In the genomic region with DNA sequence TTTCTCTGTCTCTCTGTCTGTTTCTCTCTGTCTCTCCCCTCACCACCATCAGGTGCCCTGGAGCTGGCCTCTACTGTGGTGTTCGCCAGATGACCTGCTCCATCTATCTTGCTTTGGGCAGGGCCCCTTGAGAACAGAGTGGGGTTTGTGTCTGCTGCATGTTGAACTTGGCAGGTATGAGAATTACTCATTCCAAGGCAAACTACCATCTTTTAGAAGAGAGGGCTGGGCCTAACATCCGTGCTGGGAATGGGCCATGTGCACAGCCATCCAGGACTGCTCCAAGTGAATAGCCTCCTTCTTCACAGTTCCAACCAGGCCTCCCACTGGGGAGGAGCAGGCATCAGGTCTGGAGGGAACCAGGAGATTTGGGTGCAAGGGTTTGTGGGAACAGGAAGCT, we compare ENCODE assay signal across 14 mouse cellular contexts.
DNase-seq lines count a peak whose midpoint lies in the region; ATAC-seq and TF ChIP-seq lines count a peak whose summit lies in the region.
"Had no signal": no experiment of that assay in that cellular context is flagged by ENCODE, and none has a peak within 500 bp of the region (broad histone marks: within the 10 kb centered on the region; RNA-seq: fewer than 3 reads in every experiment).

No protein-coding gene starts in this region.

- no peak overlapping the region for H3K9ac ChIP-seq in embryonic facial prominence, embryonic 13.5 days
- no peak overlapping the region for H3K9ac ChIP-seq in midbrain, embryonic 11.5 days (ENCODE audit: low read length)
- no peak overlapping the region for H3K9ac ChIP-seq in heart, postnatal 0 days (replicated peaks; ENCODE audit: low read depth, low read length)
- no peak overlapping the region for H3K9ac ChIP-seq in forebrain, embryonic 13.5 days
- H3K9ac ChIP-seq: forebrain, embryonic 15.5 days; liver, embryonic 13.5 days; midbrain, embryonic 13.5 days had no signal

- H3K4me2 ChIP-seq in embryonic facial prominence, embryonic 13.5 days, result no peak overlapping the region
- H3K4me2 ChIP-seq in midbrain, embryonic 11.5 days, result no peak overlapping the region
- H3K4me2 ChIP-seq in heart, postnatal 0 days (ENCODE audit: low read depth, low read length), result no peak overlapping the region
- no peak overlapping the region for H3K4me2 ChIP-seq in forebrain, embryonic 13.5 days
- H3K4me2 ChIP-seq: forebrain, embryonic 15.5 days; liver, embryonic 13.5 days; midbrain, embryonic 13.5 days had no signal

- peak overlapping the region; percentile 16; the same call in 1 of the 2 replicates for H3K27ac ChIP-seq in embryonic facial prominence, embryonic 13.5 days
- no peak overlapping the region for H3K27ac ChIP-seq in embryonic facial prominence, embryonic 10.5 days (replicated peaks)
- H3K27ac ChIP-seq in midbrain, embryonic 11.5 days (ENCODE audit: low read depth, low read length), result no peak overlapping the region
- no peak overlapping the region; the same call in 1 of the 2 replicates for H3K27ac ChIP-seq in midbrain, embryonic 10.5 days (replicated peaks)
- H3K27ac ChIP-seq in heart, postnatal 0 days (ENCODE audit: low read depth), result no peak overlapping the region
- H3K27ac ChIP-seq in forebrain, embryonic 13.5 days, result no peak overlapping the region
- H3K27ac ChIP-seq: forebrain, embryonic 15.5 days; liver, embryonic 13.5 days; midbrain, embryonic 13.5 days had no signal

- peak; percentile 45; the same call in 1 of the 2 replicates for ATAC-seq in embryonic facial prominence, embryonic 13.5 days (ENCODE audit: insufficient number of reproducible peaks, insufficient read depth, low FRiP score, low TSS enrichment, low read depth)
- no peak for ATAC-seq in midbrain, embryonic 11.5 days (ENCODE audit: low FRiP score)
- ATAC-seq in heart, postnatal 0 days (ENCODE audit: insufficient read depth, low read depth), result peak; percentile 64
- ATAC-seq in forebrain, embryonic 13.5 days, result no peak
- ATAC-seq: forebrain, embryonic 15.5 days; midbrain, embryonic 13.5 days had no signal

- no peak for DNase-seq in embryonic facial prominence, embryonic 10.5 days (ENCODE audit: low spot score)
- peak; percentile 61 for DNase-seq in midbrain, embryonic 11.5 days (ENCODE audit: low spot score, missing footprints)
- DNase-seq in midbrain, embryonic 10.5 days (ENCODE audit: low spot score), result no peak
- DNase-seq in heart, postnatal 0 days (ENCODE audit: low spot score), result peak; percentile 30
- no peak for DNase-seq in frontal cortex, postnatal 10 days (ENCODE audit: low spot score in 2 of 2)
- no peak for DNase-seq in adrenal gland, adult 8-10 months
- DNase-seq: cerebellum, adult 11-12 months; kidney, adult 18-20 months; liver, embryonic 13.5 days; spleen, adult 18-20 months had no signal

- H3K9me3 ChIP-seq in embryonic facial prominence, embryonic 13.5 days, result no peaks in the 10 kb centered on the region
- H3K9me3 ChIP-seq in embryonic facial prominence, embryonic 10.5 days, result no peaks in the 10 kb centered on the region
- no peaks in the 10 kb centered on the region for H3K9me3 ChIP-seq in midbrain, embryonic 11.5 days (ENCODE audit: control insufficient read depth, low read length)
- H3K9me3 ChIP-seq in midbrain, embryonic 10.5 days (replicated peaks), result no peaks in the 10 kb centered on the region
- no peaks in the 10 kb centered on the region for H3K9me3 ChIP-seq in heart, postnatal 0 days (replicated peaks; ENCODE audit: control insufficient read depth, low read length)
- H3K9me3 ChIP-seq in forebrain, embryonic 13.5 days (replicated peaks), result no peaks in the 10 kb centered on the region
- H3K9me3 ChIP-seq: forebrain, embryonic 15.5 days; liver, embryonic 13.5 days; midbrain, embryonic 13.5 days had no signal

- no peaks in the 10 kb centered on the region for H3K27me3 ChIP-seq in embryonic facial prominence, embryonic 13.5 days
- peaks cover 4% of the 10 kb centered on the region; the same call in 1 of the 2 replicates for H3K27me3 ChIP-seq in embryonic facial prominence, embryonic 10.5 days (replicated peaks; ENCODE audit: low read depth, poor library complexity, severe bottlenecking)
- H3K27me3 ChIP-seq in midbrain, embryonic 11.5 days (ENCODE audit: control insufficient read depth, insufficient read depth, low read length), result no peaks in the 10 kb centered on the region
- H3K27me3 ChIP-seq in midbrain, embryonic 10.5 days (ENCODE audit: low read depth, poor library complexity, severe bottlenecking), result no peaks in the 10 kb centered on the region
- H3K27me3 ChIP-seq in heart, postnatal 0 days (ENCODE audit: control insufficient read depth, insufficient read depth, low read length), result no peaks in the 10 kb centered on the region
- H3K27me3 ChIP-seq in forebrain, embryonic 13.5 days, result 0 out of 2 replicates have a peak, but pooled peaks cover 3% of the 10 kb centered on the region
- H3K27me3 ChIP-seq: forebrain, embryonic 15.5 days had no signal

- no peak for TF ChIP-seq CTCF in heart, postnatal 0 days (IDR thresholded peaks at IDR 0.05; ENCODE audit: low read depth)

- no peaks in the 10 kb centered on the region for H3K36me3 ChIP-seq in embryonic facial prominence, embryonic 13.5 days
- no peaks in the 10 kb centered on the region for H3K36me3 ChIP-seq in embryonic facial prominence, embryonic 10.5 days (replicated peaks)
- H3K36me3 ChIP-seq in midbrain, embryonic 11.5 days (ENCODE audit: control insufficient read depth, insufficient read depth, low read length), result no peaks in the 10 kb centered on the region
- no peaks in the 10 kb centered on the region for H3K36me3 ChIP-seq in midbrain, embryonic 10.5 days
- H3K36me3 ChIP-seq in heart, postnatal 0 days (replicated peaks; ENCODE audit: control insufficient read depth, insufficient read depth, low read length), result no peaks in the 10 kb centered on the region
- H3K36me3 ChIP-seq in forebrain, embryonic 13.5 days (ENCODE audit: poor library complexity, severe bottlenecking), result no peaks in the 10 kb centered on the region
- H3K36me3 ChIP-seq: forebrain, embryonic 15.5 days; liver, embryonic 13.5 days; midbrain, embryonic 13.5 days had no signal

- WGBS in embryonic facial prominence, embryonic 13.5 days, result 77% methylated on average over 2 of the region's 2 CpGs
- WGBS in embryonic facial prominence, embryonic 10.5 days, result 83% methylated on average over 2 of the region's 2 CpGs
- 85% methylated on average over 2 of the region's 2 CpGs for WGBS in midbrain, embryonic 11.5 days
- 83% methylated on average over 2 of the region's 2 CpGs for WGBS in midbrain, embryonic 10.5 days
- WGBS in heart, postnatal 0 days, result 72% methylated on average over 2 of the region's 2 CpGs
- WGBS in forebrain, embryonic 13.5 days, result 84% methylated on average over 2 of the region's 2 CpGs

- peaks cover 39% of the 10 kb centered on the region for H3K4me1 ChIP-seq in embryonic facial prominence, embryonic 13.5 days
- peaks cover 39% of the 10 kb centered on the region for H3K4me1 ChIP-seq in embryonic facial prominence, embryonic 10.5 days
- peaks cover 6% of the 10 kb centered on the region for H3K4me1 ChIP-seq in midbrain, embryonic 11.5 days (ENCODE audit: control insufficient read depth, insufficient read depth, low read length)
- H3K4me1 ChIP-seq in midbrain, embryonic 10.5 days, result peaks cover 32% of the 10 kb centered on the region
- no peaks in the 10 kb centered on the region for H3K4me1 ChIP-seq in heart, postnatal 0 days (ENCODE audit: control insufficient read depth, insufficient read depth)
- peaks cover 4% of the 10 kb centered on the region; the same call in 1 of the 2 replicates for H3K4me1 ChIP-seq in forebrain, embryonic 13.5 days
- H3K4me1 ChIP-seq: forebrain, embryonic 15.5 days; liver, embryonic 13.5 days had no signal

- TF ChIP-seq EP300 in heart, postnatal 0 days (IDR thresholded peaks at IDR 0.05; ENCODE audit: low read depth), result no peak

- H3K4me3 ChIP-seq in embryonic facial prominence, embryonic 13.5 days, result no peak overlapping the region
- no peak overlapping the region for H3K4me3 ChIP-seq in embryonic facial prominence, embryonic 10.5 days
- no peak overlapping the region for H3K4me3 ChIP-seq in midbrain, embryonic 11.5 days (ENCODE audit: low read depth, low read length)
- H3K4me3 ChIP-seq in midbrain, embryonic 10.5 days, result no peak overlapping the region
- no peak overlapping the region for H3K4me3 ChIP-seq in heart, postnatal 0 days (ENCODE audit: low read depth, low read length)
- H3K4me3 ChIP-seq in forebrain, embryonic 13.5 days, result no peak overlapping the region
- H3K4me3 ChIP-seq: forebrain, embryonic 15.5 days; liver, embryonic 13.5 days; midbrain, embryonic 13.5 days had no signal

Comparison
In these comparisons a context has a peak if more than half of its experiments do, and no peak if none do; other contexts are left out.
1. DNase-seq: peak in midbrain, embryonic 11.5 days (single experiment) and heart, postnatal 0 days (single experiment); none in embryonic facial prominence, embryonic 10.5 days (single experiment), midbrain, embryonic 10.5 days (single experiment), frontal cortex, postnatal 10 days (0 of 2) and adrenal gland, adult 8-10 months (single experiment).
2. ATAC-seq: peak in embryonic facial prominence, embryonic 13.5 days (single experiment) and heart, postnatal 0 days (single experiment); none in midbrain, embryonic 11.5 days (single experiment) and forebrain, embryonic 13.5 days (single experiment).